Mouse (Mus musculus): ENCODE measurements at regions not wholly inside any gene's neighbourhood (a gene's known extent, or its start where the extent isn't known, plus 50 kb on each side); places are given as distances from the start of the nearest gene placed in this dataset.

DNA sequence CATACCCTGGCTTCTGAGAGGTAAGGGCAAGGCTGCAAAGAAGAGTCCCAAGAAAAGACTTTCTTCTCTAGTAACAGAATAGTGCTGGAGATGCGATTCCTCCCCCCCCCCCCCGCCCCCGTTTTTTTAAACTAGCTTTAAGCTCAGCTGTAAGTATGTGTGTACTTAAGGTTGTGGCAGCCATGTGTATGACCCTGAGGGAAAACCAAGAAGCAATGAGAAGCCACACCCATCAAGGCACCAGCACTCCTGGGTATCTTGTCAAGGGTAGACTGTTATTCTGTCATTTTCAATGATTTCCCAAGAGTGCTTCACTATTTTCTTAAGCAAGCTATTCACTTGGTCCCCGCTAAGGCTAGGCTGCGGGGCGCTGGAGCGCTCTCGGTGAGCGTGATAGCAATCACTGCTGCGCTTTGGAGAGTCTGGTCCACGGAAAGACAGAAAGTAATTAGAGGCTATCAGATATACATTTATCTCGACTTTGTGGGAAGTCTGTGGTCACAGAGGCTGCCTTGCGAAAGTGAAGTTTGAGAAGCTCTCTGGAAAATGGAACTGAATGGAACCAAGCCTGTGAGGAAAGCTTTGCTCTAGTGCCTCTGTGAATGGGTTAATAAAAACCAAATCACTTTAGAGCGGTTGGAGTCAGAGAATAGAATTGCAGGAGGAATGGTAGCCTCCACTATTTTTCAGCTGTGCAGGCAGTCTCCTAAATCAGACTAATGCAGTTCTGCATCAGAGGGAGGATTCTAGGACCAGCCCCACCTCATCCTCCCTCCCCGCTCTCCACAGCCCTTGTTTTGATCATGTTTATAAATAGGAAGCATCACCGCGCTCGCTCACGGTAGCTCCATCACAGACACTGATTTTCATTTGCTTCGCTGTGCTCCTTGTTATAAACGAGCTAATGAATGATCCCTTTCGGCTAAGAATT is 114.8 kb upstream of the Bmp2 start:
- no peak for DNase-seq (ENCODE audit: low spot score)

DNA sequence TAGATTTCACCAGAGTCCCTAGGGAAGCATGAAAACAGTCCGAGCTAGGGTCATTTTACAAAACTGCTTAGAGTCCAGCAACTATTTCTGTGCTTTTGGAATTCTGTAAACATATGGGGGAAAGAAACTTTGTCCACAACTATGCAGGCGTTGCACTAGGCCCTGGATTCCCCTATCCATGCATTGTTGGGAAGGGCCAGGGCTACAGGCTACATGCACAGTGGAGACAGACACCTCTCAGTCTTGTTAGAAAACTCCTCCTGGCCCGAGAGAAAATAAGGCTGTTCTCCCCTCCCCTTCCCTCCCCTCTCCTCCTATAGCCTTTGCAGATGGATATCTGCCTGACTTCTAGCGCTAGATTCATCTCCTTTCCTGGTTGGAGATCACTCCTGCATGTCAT is 113.9 kb upstream of the Bmp2 start:
- DNase-seq (ENCODE audit: low spot score), result no peak

- DNase-seq (ENCODE audit: low spot score), result no peak
These were observed 108.9 kb upstream of the Bmp2 start for GRCm38 (mm10) chr2:133443024-133443423.

GRCm38 (mm10) chr2:133443490-133443889 is 108.5 kb upstream of the Bmp2 start:
- DNase-seq (ENCODE audit: low spot score), result no peak

- DNase-seq (ENCODE audit: low spot score), result no peak
These were observed 99.0 kb upstream of the Bmp2 start for GRCm38 (mm10) chr2:133452947-133453346.

GRCm38 (mm10) chr2:133455484-133456170 is 96.3 kb upstream of the Bmp2 start:
- no peak for DNase-seq (ENCODE audit: low spot score)

DNA sequence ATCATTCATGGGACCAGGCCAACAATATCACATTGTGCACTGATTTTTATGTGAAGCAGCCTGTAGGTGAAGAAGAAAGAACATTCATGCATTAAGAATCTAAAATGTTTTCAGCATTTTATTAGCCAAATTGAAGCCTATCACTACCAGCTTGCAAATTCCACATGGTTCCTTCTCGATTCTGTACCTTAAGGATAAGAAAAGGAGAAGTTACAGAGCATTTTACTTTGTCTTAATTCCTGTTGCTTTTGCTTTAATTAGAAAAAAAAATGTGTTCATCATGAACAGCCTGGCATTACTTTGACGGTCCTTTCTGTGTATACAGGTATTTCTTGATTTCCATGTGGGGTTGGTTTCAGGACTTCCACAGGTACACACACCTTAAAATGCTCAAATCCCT is 95.2 kb upstream of the Bmp2 start:
- no peak for DNase-seq (ENCODE audit: low spot score)

DNA sequence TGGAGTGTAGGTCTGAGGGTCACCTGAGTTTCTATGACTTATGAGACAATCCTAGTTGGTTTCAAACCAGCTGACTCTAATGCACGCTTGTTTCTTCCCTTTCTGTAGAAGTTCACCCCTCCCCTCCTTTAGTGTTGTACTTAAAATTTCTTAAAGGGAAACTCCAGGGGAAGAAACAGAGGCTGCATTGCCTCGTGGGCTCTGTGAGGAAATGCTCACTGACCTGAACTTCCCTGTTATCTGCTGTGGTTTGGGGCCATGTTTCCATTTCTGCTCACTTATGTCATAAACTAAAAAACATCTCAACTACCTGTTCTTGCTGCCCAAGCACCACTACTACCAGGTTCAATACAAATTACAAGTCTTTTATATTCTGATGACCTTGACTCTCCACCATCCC is 93.2 kb upstream of the Bmp2 start:
- DNase-seq (ENCODE audit: low spot score), result no peak

- DNase-seq (ENCODE audit: low spot score), result no peak
These were observed 91.1 kb upstream of the Bmp2 start for GRCm38 (mm10) chr2:133460814-133461213.

- DNase-seq (ENCODE audit: low spot score), result no peak
These were observed 89.6 kb upstream of the Bmp2 start for GRCm38 (mm10) chr2:133462378-133462777.

DNA sequence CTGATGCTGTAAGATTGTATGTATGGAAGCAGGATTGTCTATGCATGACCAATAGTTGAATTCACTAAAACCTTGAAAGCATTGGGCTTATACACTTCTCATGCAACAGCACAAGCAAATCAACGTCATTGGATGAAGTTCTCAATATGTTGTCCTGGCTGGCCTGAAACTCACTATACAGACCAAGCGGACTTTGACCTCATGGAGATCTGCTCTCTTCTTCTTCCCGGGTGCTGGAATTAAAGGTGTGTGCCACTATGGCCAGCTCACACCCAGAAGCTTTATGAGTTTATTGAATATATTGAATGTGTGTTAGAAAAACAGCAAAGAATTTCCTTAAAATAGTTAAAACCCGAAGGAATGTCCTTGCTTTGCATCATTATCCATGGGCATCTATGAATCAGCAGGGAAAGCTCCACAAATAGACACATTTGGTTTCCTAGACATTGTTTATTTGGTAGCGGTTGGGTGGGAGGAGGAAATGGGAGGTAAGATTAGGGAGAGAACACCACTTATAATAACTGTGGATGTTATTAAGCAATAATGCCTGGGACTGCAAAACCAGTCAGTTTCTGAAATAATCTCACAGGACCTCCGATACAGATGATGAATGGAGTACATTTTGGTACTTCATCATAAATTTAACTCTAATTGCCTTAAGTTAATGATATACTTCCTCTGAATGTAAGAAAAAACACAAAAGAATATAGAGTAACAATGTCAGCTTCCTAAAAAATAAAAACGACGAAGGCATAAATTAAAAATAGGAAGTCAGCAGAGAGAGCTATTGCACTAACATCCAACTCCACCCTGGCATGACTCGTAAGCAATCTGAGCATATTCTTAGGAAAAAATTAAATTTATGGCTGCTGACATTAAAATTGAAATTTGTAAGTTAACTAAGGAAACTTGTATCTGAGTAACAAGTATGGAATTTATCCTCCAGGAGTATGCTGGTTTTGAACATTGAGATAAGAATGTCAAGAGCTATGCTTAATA is 84.5 kb upstream of the Bmp2 start:
- no peak for DNase-seq (ENCODE audit: low spot score)

DNA sequence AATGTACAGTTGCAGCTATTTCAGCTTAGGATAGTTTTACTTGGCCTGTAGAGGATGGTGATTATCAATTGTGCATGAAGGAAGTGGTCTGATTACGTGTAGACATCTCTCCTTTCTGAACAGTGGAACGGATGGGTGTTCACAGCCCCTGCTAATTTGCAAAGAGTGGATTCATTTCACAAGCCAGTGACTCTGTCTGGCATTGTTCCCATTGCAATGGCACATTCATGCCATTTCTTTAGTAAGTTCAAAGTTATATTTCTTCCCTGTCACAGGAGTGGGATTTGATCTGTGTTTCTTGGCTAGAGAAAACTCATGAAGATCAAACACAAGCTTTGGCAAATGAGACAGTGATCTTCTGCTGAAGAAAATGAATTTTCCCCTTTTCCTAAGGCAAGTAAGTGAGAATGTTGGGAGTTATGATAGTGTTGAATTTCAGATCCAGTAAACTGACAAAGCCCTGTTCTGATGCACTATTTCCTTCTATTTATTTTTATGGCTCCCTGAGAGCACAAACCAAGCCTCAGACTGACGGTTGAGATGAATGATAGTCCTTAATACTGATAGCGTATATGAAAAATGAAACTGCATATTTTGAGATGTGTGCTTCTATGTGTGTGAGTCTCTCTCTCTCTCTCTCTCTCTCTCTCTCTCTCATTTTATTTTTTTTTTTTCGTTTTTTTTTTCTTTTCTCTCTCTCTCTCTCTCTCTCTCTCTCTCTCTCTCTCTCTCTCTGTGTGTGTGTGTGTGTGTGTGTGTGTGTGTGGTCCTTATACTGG is 78.8 kb upstream of the Bmp2 start:
- no peak for DNase-seq (ENCODE audit: low spot score)

- no peak for DNase-seq (ENCODE audit: low spot score)
These were observed 77.8 kb upstream of the Bmp2 start for GRCm38 (mm10) chr2:133474174-133474573.

GRCm38 (mm10) chr2:133480870-133481269 is 71.1 kb upstream of the Bmp2 start:
- no peak for DNase-seq (ENCODE audit: low spot score)

DNA sequence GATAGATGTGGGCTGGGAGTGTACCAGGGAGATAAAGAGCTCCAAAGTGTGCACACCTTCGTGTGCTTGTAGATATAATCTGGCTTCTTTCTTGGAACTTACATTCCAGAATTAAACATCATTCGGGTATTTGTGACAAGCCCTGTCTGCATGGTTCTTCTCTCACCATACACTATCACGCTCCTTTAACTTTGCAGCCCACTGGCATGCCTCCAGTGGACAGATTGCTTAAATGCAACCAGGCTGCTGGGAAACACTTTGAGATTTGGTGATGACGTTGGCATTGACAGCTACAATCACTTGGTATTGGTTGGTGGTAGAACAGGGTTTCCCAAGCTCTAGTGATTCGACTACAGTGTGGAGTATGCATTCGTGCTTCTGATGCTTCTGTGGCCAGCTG is 70.7 kb upstream of the Bmp2 start:
- no peak for DNase-seq (ENCODE audit: low spot score)

GRCm38 (mm10) chr2:133481785-133482184 is 70.2 kb upstream of the Bmp2 start:
- no peak for DNase-seq (ENCODE audit: low spot score)

DNA sequence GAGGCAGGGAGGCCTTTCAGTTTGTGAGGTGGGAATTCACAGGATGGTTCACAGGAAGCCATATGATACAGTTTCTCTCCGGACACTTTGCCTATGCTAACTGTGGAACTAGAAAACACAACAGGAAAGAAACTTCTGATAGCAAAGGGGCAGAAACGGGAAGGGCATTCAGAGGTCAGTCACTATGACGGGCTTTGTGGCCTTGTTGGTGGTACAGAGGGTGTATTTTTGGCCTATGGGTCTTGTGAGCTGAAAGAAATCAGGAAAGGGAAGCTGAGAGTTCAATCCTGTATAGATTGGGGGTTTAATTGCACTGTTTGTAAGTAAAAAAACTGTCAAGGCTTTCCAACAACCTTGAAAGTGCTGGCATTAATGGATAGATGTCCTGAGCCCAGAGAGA is 56.5 kb upstream of the Bmp2 start:
- DNase-seq (ENCODE audit: low spot score), result no peak

- no peak for DNase-seq (ENCODE audit: low spot score)
These were observed 55.6 kb upstream of the Bmp2 start for GRCm38 (mm10) chr2:133496389-133496788.

DNA sequence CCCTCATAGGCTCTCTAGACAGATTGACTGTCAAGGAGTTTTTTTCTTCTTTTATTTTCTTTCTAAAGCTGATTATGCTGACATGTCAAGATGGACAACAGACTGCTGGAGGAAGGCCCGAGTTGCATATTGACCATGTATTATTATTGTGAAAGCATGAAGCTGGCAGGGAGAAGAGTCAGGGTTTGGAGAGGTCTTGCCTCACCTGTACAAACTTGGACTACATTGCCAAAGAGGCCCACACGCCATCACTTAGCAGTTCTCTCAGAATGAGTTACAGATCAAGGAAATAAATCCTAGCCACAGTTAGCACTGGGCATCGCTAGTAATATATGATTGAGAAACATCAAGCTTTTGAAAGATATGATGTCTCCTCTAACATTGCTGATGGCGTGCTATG is 54.9 kb upstream of the Bmp2 start:
- no peak for DNase-seq (ENCODE audit: low spot score)

GRCm38 (mm10) chr2:133497541-133498185 is 54.3 kb upstream of the Bmp2 start:
- no peak for DNase-seq (ENCODE audit: low spot score)
